Mouse (Mus musculus) cerebellum, adult 18-20 months (tissue): ENCODE measurements around the gene Stard13.

ENCODE experiments used
- DNase-seq, 2 experiments: peaks; one replicate each; pipeline ENCODE4 v3.0.0; 2021

The Stard13 gene

DNA sequence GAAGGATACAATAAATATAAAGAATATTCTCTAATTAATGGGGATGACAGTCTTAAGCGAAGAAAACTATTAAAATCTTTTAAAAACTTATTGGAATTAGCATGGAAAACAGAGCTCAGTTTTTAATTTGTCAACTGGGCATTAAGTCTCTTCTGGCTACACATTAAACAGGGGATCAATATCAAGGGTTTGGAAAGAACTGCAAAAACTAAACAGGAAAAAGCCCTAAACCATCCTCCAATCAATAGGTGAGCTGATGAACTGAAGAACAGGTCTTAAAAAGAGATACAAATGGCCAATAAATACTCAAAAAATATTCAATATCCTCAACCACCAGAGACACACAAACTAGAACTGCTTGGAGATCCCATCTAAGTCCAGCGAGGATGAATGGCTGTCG lies 56.5 kb downstream of the Stard13 start:
- no peak for DNase-seq

- DNase-seq = no peak
Observed at GRCm38 (mm10) chr5:151175897-151176313, 57.7 kb downstream of the Stard13 start.

GRCm38 (mm10) chr5:151174485-151175460 lies 58.9 kb downstream of the Stard13 start:
- no peak for DNase-seq

GRCm38 (mm10) chr5:151173774-151174173 lies 59.9 kb downstream of the Stard13 start:
- DNase-seq = no peak

DNA sequence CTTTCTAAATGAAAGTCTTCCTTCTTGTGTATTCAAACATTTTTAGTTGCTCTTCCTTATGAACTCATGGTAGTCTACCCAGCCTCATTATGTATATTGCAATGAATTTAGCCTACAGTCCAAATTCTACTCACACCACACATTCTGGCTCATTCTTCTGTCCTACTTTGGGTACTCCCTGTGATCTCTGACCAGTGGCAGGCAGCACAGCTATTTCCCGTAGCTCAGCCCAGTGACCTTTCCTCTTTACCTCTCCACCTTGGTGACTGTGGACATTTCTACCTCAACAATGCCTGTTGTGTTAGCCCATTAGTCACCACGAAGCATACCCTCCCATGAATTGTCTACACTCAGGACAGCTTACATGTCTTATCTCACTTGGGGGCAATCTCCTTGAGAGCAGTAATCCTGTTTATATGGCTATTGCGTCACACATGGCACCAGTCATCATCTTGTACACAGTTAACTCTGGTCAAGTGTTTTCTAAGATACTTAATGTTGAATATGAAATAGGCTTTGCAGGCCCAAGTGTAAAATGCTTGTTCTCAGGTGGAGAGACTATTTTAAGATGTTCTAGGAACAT lies 63.4 kb downstream of the Stard13 start:
- DNase-seq = no peak

- DNase-seq = no peak
Observed at GRCm38 (mm10) chr5:151168191-151168590, 65.4 kb downstream of the Stard13 start.

GRCm38 (mm10) chr5:151167641-151168040 lies 66.0 kb downstream of the Stard13 start:
- no peak for DNase-seq

- DNase-seq = peak in 1 of 2 experiments; percentile 18
Observed at GRCm38 (mm10) chr5:151166266-151166665, 67.4 kb downstream of the Stard13 start.

DNA sequence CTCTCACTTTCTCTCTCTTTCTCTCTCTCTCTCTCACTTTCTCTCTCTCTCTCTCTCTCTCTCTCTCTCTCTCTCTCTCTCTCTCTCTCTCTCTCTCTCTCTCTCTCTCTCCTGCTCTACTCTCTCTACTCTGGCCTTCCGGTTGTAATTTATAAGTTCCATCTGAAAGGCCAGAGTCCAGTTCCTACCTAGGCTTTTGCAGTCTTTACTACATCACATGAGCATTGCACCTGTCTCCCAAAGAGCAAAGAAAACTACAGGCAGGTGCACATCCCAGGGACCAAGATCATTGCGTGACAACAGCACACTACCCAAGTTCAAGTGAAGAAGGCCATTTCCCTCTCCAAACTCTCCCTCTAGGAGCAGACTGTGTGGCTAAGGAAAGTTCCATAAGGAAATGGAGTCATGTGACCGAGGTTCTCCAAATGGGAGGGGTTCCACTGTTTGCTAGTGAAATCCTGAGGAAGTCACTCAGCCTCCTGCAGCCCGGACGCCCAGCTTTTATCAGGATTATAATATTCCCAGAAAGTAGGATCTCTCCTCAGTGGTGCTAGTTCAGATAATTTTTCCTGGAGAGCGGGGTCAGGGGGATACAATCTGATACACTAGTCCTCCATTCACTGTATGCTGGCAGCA lies 68.1 kb downstream of the Stard13 start:
- no peak for DNase-seq

DNA sequence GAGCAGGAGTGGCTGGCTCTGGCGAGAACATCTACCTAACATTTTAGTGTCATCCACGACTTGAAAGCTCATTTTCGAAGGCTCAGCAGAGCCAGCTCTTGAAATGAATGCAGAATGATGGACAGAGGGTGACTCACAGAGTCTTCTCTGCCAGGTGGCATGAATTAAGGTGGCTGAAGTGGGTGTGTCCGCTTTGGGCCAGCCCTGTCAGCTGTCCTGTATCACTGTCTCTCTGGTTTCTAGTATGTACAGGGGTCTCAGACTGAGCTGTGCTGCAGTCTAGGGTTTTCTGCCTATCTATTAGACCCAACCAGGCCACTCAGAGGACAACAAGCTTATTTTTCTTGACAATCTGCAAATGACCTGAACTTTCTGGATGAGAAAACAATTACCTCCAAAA lies 68.8 kb downstream of the Stard13 start:
- no peak for DNase-seq

DNA sequence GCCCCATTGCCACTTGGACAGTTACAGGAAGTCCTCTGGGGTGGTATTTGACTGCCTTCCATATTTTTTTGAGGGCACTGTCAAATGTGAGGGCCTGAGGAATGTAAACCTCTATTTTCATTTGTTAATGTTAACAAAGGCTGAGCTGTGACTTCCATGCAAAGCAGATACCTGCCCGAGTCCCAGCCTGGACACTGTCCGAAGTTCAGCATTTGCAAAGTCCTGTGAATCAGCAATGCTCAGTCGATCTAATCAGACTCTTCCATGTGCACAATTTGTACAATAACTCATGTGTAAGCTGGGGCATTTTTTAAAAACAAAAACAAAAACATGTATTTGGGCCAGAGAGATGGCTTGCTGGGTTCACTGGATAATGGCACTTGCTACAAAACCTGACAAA lies 71.0 kb downstream of the Stard13 start:
- no peak for DNase-seq

DNA sequence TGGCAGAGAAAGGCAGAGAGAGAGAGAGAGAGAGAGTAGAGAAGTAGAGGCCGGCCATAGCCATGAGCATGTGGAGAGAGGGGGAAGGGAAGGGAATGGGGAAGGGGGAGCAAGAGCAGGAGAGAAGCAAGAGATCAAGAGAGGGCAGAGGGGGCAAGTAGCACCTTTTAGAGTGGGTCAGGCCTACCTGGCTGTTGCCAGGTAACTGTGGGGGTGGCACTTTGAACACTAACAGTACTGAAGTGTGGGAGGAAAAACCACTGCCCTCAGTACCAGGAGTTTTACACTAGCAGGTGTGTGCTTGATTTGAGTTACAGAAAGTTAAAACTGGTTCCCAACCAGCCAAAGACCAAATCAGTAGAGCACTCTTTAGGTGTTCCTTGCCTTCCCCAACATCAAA lies 78.4 kb downstream of the Stard13 start:
- DNase-seq = no peak

- no peak for DNase-seq
Observed at GRCm38 (mm10) chr5:151154780-151155179, 78.9 kb downstream of the Stard13 start.

DNA sequence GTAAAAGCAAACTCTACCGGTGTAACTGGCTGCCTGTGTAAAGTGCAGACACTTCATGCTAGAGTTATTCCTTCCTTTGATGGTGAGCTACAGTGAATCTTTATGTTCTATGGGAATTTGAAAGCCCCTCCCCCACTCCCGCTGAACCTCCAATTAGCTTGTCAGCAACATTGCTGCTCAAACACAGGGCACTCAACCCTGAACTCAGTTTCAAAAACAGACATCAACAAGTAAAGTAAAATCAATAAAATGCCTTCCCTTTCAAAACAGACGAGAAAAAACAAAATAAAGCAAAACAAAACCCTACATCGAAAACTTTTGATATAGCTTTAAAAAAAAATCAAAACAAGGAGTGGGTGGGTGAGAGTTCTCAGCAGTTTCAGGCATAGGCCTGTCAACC lies 79.6 kb downstream of the Stard13 start:
- no peak for DNase-seq

DNA sequence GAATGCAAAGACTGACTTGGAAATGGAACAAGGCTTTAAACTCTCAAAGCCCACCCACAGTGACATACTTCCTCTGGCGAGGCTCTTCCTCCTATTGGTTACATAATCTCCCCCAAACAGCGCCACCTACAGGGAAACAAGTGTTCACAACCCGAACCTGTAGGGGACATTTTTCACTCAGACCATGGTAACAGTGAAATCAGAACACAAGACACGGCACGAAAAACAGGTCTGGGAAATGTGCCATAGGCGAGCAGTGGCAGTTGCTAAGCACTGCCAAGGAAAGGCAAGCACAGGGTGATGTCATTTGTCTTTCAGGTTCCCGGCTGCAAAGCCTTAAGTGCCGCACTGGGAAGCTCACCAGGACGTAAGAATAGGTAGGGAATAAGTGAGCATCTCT lies 82.1 kb downstream of the Stard13 start:
- no peak for DNase-seq

GRCm38 (mm10) chr5:151149509-151149908 lies 84.1 kb downstream of the Stard13 start:
- DNase-seq = no peak

DNA sequence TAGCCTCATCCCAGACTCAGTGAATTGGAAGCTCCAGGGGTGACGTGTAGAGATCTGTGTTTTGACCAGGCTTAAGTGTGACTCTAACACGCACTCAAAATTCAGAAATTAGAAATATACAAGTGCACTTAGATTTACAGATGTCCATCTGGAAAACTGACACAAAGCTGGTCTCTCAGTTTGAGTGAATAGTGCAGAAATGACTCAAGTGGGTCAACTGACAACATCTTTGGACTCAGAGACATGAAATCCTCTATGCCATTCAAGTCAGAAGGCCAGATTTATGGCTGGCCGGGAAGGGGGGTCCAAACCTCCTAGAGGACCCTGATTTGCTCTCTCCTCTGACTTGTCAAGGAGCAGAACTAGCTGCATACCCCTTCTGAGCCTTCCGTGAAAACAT lies 85.6 kb downstream of the Stard13 start:
- no peak for DNase-seq

DNA sequence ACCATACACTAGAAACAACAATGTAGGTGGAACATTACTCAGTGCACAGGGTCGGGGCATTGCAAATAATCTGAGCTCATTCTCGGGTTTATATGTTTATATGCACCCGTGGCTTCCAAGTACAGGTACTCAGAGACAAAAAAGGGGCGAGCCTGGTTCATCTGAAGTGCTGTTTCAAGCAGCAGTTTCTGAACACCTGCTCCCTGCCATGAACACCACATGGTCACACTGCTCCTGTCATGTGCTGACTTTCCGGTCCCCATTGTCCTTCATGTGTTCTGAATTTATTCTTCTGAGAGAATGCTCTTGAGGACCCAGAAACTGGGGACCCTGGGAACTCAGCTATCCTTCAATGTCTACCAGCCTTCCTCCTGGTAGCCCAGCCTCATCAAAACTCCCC lies 87.8 kb downstream of the Stard13 start:
- no peak for DNase-seq

GRCm38 (mm10) chr5:151143955-151144354 lies 89.7 kb downstream of the Stard13 start:
- DNase-seq = no peak

DNA sequence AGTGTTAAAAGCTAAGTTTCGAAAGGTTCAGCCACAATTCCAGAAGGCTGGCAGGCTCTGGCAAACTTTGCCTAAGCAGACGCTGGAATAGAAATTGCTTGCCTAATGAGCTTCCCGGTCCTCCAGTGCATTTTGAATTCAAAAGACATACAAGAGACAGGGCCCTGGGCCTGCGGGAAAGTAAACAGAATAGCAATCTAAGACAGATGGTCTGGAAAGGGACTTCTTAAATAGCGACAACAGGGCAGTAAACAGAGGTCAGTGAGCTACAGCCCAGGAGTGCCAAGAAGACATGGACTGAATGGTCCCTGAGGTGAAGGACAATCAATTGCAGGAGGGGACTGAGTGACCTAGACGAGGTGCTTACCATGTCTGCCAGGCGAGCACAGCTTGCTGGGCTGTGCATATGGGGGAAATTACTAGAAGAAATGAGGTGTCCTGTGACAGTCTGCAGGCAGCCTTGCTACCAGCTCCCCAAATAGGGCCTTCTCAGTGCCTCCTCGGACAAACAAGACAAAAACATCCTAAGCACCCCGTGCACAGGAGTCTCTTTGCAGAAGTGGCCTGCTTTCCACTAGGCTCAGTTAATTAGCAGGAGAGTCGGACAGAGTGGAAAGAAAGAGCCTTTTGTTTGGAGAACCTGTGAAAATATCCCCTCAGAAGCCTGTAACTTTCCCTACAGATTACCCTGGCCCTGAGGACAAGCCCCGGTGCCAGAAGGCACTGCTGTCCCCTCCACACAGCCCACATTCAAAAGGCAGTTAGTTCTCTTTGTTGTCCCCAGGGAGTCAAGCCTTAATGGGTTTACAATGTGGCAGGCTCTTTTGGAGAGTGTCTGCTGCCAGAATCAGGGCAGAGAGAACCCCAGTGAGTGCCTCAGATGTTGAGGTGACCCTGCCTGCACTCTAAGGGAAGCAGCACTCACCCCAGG lies 90.7 kb downstream of the Stard13 start:
- DNase-seq = no peak

DNA sequence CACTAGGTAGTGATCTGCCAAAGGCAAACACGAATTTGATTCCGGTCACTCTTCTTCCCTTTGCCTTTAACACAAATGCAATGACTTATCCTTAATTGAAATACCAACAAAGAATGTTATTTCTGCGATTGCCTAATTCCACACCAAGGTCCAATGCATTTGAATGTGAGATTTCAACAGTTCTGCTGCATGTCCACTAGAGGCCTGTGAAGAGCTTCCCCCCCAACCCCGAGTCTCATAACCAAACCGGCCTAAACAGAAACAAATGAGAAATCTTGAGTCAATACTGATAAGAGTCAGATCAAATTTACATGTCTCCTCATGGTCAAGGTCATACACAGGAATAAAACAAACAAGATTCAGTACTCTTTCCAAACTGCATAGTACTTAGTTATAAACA lies 91.4 kb downstream of the Stard13 start:
- DNase-seq = no peak

DNA sequence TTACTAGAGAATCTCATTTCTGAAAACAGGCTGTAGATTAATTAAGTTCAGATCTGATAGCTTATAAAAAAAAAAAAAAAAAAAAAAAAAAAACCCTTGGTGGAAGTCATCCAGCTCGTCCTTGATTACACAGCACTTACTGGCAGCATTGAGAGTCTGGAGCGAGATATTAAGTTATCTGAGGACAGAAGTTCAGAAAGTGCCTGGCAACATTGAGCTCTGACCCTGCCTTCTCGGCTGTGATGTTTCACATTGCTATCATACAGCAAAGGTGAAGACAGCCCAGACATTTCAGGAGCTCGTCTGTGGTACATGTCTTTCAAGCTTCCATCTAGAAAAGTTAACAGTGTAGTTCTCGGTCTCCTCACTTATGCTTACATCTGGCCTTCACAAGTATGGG lies 95.7 kb downstream of the Stard13 start:
- no peak for DNase-seq

- no peak for DNase-seq
Observed at GRCm38 (mm10) chr5:151137311-151137710, 96.3 kb downstream of the Stard13 start.
